Mouse (Mus musculus): ENCODE results near the gene Tm7sf2. TPM values are rescaled to one million over a fixed set of nuclear protein-coding genes. Genes with fewer than 3 reads are reported as not detected.

Tm7sf2 gene
- total and polyA plus RNA-seq, 3 experiments = 22.0 to 126 (median 48.3) TPM

DNA sequence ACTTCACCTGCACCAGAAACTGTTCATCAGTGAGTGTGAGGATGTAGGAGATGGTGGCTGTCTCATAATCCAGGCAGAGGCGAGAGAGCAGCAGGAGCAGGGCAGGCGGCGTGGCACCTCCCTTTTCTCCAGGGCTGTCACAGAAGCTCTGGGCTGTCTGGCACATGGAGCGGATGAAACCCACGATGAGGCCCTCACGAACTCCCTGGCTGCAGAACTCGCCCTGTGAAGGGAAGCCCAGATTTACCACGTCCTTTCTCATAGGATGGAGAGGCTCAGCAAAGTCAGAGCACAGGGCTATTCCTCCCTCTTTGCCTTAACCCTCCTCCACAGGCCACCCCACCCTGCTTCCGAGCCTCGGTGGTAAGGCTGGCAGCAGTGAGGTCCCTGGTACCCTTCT lies 1.7 kb upstream of the Tm7sf2 start:
- no peak for DNase-seq

DNA sequence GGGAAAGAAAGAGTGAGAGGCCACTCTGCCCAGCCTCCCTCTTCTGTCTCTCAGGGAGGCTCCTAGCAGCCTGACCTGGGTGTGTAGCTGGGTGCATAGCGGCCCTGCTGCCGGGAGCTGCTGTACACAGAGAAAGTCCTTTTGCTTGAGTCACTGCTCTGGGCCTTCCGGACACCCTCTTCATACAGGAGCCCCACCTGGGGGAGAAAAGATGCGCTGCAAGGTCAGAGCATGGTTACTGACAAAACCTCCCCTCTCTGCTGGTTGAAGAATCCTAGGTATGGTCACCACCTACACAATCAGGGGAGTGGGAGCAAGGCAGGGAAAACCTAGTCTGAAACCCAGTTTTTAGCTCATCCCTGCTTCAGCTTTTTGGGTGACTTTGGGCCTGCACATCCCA lies 778 bp upstream of the Tm7sf2 start:
- no peak for DNase-seq

DNA sequence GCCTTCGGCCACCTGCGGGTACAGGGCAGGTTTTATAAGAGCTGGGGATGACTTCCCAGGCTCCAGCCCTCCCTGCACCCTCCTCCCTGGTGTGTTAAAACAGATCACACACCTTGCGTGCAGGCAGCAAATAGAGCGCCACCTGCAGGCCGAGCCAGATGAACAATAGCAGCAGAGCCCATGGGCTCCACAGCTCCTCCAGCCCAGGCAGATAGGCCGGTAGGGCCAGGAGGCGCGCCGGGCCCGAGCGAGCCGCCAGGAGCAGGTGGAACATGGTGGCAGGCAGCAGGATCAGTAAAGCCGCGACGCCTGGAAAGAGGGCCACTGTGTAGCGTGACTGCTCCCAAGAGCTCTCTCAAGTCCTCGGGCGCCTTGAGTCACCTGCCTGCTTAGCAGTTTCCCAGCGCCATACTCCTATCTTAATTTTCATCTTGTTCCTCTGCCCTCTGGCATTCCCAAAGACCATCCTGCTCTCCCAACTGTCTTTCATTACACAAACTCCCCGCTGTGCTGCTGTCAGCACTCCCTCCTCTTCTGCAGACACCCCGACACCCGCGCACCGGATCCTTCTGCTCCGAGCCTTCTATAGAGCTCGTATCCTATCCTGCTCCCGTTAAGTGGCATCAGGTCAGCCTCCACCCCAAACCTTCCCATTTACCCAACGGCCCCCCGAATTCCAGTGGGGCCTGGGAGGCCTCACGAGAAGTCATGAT lies 1.0 kb downstream of the Tm7sf2 start:
- DNase-seq = peak; percentile 86

DNA sequence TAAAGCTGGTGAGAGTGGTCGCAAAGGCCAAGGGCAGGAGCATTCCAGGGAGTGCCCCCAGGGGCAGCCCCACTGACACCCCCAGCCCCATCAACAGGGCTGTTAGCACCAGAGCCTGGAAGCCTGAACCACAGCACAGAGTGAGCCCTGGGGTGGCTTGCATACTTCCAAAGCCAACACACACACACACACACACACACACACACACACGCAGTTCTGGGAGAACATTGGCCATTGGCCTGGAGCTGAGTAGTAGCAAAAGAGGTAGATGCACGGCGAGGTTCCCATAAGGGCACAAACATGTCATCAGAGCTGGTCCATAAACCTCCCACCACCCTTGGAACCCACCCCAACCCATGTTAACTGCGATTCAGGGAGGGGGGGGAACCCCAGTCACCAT lies 1.6 kb downstream of the Tm7sf2 start:
- DNase-seq = no peak

DNA sequence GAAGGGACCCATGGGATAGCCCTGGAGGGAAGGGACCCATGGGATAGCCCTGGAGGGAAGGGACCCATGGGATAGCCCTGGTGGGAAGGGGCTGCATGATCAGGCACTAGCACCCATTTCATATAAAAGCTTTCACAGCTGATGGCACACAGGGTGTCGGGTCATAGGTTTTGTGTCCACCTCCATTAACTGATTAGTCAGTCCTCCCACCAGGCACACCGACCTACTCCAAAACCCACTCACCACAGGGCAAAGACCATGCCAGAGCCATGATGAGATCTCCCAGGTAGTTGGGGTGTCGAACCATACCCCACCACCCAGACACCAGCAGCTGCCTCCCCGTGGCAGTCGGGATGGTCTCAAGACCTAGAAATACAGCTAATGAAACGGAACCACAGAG lies 5.1 kb downstream of the Tm7sf2 start:
- no peak for DNase-seq

DNA sequence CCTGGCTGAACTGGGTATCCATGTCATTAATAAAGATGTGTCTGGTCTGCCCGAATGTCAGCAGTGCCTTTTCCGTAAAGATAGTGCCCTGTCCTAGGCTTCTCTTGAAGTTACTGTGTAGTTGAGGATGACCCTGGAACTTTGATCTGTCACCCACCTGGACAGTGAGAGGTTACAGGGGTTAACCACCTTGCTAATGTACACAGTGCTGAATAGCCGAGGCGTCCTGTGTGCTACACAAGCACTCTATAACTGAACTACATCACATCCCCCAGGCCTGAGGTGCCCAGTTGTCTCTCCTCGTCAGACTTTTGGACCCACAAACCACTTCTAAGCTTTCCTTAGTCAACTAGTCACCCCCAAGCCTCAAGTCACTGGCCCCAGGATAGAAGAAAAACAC lies 5.8 kb downstream of the Tm7sf2 start:
- no peak for DNase-seq

DNA sequence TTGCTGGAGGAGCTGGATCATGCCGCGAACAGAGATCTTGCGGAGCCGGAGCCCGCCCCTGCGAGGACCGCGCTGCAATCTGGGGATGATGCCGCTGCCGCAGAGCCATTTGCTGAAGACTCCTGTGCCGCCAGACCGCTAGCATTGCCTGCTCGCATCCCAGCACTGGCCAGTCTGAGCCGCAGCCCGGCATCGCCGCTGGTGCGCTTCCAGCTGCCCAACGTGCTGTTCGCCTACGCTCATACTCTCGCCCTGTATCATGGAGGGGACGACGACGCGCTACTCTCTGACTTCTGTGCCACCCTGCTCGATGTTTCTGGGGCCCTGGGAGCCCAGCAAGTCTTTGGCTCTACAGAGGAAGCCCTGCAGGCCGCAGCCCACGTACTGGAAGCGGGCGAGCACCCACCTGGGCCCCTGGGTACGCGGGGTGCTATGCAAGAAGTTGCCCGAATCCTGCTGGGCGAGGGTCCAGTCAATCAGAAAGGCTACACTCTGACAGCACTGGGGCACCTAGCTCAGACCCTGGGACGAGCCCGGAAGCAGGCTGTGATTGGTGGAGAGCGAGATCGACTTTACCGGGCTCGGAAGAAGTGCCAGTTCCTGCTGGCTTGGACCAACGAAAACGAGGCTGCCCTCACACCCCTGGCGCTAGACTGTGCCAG lies 6.4 kb downstream of the Tm7sf2 start:
- DNase-seq = peak; percentile 60

DNA sequence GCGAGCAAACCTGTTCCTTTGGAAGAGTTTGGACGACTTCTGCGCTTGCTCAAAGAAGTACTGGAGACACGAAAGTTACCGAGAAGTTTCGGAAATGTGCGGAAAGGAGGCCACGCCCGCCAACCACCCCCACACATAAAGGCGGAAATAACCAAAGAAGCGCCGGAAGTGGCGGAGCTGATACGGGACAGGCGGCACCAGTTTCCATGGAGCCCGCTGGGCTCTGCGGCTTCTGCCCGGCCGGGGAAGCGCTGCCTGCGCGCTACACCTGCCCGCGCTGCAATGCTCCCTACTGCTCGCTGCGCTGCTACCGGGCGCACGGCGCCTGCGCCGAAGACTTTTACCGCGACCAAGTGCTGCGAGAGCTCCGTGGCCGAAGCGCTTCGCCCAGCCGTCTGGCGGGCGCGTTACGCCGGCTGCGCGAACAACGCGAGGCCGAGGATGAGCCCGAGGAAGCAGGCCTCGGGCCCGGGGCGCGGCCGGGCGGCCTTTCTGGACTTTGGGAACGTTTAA lies 7.1 kb downstream of the Tm7sf2 start, which contains the start of gene Znhit2:
TSS of gene Znhit2 (plus strand) at position 172 of the 513 bp plus-strand sequence.
- peak; percentile 96 for DNase-seq

DNA sequence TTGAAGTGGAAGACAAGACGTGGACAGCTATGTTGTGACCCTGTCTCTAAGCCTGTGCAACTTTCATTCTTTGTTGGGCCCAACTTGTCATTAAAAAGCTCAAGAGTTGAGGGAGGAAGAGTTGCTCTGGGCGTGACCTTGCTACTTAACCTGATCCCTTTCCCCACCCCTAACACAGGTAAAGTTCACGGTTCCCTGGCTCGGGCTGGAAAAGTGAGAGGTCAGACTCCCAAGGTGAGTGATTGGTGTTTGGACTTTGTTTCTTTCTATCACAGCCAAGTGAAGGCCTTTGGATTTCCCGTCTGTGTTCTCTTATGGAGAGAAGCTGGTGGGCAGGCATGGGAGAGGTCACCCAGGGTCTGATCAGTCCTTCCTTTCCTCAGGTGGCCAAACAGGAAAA lies 9.2 kb downstream of the Tm7sf2 start:
- DNase-seq = no peak

DNA sequence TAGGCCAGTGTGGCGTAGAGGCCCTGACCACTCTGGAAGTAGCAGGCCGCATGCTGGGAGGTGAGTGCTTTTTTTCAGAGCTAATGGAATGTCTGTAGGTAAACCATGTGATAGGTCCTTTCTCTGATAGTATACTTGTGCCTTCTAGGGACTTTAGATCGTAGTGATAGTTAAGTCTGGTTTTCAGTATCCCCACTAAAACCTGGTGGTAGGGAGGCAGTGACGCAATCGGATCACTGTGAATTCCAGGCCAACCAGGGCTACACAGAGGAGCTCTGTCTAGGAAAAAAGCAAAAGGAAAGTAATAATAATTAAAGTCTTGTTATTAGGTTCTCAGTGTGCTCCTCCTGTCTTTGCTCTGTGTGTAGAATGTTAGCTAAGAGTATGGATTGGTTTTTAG lies 9.7 kb downstream of the Tm7sf2 start:
- DNase-seq = no peak

DNA sequence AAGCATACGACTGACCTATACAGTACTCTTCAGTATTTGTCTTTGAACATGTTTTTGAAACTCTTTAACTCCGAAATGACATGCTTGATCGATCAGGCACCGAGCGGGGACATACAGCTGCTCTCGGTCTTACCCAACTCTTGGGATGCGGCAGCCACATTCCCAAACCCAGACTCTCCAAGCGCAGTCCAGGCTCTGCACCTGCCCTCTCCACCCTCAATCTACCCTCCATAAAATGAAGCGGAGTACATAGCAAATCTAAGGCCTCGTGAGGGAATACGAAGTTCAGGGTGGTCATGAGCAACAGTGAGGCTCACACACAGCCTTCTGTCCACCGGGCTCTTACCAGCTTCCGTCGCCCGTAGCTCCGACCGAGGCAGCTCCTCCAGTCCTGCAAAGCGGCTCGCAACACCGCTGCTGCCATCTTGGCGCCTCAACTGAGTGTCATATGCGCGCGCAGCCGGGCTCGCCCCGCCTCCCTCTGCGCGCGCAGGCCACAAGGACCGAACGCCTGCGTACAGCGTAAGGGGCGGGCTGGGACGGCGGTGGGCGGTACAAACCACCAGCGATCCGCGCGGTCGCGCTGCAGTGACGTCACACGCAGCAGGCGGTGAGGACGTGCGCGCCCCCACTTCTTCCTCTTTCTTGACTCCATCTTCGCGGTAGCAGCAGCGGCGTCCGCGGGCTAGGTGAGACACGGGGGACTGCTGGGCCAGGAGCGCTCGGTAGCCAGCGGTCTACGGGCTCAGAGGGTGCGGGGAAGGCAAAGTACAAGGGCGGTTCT lies 10.7 kb downstream of the Tm7sf2 start, which contains the start of the genes Mrpl49 and Fau:
TSS of gene Mrpl49 (minus strand) at position 473 of the 784 bp plus-strand sequence.
TSS of gene Fau (plus strand) at position 532 of the 784 bp plus-strand sequence.
- DNase-seq = peak; percentile 99

DNA sequence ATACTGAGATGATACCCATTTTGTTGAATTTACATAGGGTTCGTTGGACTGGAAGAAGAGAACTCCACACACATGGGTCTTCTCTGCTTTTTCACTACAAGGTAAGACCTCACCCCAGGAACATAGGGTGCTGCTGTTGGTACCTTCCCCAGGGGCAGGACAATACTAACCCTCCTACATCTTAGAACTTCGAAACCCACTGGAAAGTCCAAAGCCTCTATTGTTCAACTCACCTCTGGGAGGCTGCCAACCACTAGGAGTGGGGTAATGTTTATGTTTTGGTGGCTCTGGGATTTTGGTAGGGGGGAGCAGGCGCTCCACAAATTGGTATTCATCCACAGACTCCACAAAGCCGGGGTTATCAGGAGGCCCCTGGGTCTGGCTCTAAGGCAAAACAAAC lies 11.5 kb downstream of the Tm7sf2 start:
- DNase-seq = no peak

DNA sequence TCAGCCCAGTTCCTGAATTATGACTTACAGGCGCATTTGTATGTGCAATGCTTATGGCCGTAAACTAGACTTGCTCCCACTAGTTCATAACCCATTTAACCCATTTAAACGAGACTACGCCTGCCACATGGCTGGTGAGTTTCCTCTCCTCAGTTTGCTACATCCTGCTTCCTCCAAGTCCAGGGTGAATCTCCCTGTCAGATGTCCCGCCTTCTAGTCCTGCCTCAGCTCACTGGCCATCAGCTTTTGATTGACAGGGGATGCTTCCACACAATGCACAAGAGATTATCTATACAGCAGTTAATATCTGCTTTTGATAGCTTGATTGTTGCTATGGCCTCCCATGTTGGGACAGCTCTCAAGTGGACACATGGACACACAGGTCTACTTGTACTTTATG lies 13.9 kb downstream of the Tm7sf2 start:
- DNase-seq = no peak

DNA sequence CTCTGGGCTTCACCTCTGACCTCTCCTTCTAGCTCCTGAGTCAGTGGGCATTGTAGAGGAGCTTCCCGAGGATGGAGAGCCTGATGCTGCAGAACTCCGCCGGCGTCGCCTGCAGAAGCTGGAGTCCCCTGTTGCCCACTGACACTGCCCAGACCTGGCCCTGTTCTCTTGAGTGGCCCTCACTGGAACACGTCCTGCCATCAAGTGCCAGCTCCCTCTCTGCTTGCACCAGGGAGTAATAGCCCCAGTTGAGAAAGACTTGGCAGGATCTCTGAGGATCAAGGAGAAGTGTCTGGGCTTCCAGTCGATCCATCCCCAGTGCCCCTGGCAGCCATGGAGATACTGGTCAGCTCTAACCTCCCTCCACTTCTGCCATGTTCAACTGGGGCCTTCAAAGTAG lies 15.7 kb downstream of the Tm7sf2 start:
- peak; percentile 47 for DNase-seq

DNA sequence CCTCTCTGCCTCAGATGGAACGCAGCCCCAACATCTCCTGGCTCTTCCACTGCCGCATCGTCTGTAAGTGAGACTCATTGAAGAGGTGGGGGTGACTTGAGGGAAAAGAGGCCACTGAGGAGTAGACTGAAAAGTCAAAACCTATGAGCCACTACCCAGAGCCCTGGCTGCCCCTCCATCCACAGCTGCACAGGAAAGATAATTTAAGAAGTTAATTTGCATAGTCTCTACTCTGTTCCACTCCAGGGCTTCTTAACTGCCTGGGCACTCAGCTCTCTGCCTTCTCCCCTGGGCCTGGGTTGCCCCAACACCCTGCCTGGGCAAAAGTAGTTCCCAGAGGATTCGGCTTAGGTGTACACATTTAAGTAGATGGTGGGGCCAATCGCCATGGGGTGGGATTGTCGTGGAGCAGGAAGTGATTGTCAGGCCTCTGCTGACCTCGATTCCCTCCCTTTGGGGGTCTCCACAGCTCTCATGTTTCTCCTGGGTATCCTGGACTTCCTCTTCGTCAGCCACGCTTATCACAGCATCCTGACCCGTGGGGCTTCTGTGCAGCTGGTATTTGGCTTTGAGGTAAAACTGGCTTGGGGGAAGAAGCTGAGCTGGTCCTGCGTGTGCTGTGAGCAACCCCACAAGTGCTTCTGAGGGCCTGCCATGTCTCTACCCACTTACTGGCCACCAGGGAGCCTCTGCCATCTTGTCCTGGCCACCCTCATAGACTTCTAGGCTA lies 19.3 kb downstream of the Tm7sf2 start:
- DNase-seq = no peak

DNA sequence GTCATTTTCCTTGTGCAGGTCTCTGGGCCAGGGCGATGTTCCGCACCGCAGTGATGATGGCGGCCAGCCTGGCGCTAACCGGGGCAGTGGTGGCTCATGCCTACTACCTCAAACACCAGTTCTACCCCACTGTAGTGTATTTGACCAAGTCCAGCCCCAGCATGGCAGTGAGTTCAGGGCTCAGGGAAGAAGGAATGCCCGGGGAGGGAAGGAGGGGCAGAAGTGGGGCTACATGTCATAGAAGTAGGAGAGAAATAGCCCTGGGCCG lies 20.3 kb downstream of the Tm7sf2 start:
- DNase-seq = no peak

DNA sequence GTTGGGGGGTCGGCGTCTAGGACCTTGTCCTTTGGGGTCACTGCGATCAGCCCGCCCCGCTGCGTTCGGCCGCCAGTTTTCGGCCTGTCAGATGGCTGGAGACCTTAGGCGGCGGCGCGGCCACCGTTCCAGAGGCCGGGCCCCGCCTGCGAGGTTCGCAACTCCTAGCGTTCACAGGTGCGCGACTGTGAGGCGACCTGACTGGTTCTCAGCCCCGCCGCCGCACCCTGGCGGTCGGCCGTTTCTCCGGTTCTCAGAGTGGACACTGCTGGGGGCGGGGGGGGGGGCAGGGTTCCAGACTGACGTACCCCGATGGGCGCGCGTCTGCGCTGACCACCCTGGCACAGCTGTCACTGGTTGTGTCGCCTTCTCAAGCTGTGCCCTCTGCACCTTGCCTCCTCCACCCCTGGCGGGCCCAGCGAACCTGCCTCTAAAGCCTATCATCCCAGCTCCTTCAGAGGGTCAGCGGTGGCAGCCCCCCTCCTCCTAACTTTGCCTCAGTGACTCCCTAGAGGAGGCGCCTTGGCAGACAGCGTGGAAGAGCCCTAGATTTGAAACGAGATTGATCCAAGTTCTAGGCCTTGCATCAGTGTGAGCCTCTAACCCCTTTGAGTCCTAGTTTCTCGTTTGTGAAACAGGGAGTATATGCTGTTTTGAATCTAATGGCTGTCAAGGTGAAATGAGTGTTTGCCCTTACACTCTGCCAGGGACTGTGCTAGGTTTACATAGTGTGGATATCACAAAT lies 20.8 kb downstream of the Tm7sf2 start:
- DNase-seq = peak; percentile 35

DNA sequence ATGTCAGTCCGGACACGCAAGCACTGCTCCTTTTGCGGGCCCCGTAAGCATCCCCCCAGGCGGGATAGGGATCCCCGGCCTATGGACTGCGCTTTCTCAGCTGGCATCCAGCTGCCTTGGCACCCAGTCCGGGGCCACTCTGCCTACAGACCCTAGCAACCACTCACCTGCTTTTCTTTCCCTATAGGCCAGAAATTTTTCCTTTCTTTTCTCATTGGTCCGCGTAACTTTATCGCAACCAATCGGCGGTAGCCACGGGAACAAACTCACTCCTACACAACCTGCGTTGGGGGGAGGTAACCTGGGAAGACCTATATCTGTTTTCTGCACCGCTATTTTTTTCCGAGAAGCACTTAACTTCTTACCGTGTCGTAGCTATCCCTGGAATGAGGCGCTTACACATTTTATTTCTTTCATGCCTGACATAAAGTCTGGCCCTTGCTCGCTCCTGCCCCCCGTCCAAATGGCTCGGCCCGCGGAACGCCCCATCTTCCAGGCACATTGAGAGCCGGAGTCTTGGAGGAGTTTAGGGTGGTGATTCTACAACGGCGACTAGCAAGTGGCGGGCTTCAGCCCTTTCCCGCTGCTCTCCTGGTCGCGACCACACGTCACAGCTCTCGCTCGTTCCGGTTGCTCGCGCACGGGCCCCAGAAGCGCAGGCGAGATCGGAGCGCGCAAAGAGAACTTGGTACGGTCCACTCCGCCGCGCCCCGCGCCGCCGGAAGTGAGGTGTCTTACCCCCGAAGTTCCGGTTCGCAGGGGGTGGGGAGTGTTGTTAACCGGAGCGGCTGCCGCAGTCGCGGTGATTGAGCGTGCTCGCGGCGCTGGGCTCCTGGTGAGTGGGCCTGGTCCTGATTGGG lies 21.6 kb downstream of the Tm7sf2 start, which contains the start of gene Syvn1:
TSS of gene Syvn1 (plus strand) at position 283 of the 860 bp plus-strand sequence.
- peak; percentile 95 for DNase-seq

DNA sequence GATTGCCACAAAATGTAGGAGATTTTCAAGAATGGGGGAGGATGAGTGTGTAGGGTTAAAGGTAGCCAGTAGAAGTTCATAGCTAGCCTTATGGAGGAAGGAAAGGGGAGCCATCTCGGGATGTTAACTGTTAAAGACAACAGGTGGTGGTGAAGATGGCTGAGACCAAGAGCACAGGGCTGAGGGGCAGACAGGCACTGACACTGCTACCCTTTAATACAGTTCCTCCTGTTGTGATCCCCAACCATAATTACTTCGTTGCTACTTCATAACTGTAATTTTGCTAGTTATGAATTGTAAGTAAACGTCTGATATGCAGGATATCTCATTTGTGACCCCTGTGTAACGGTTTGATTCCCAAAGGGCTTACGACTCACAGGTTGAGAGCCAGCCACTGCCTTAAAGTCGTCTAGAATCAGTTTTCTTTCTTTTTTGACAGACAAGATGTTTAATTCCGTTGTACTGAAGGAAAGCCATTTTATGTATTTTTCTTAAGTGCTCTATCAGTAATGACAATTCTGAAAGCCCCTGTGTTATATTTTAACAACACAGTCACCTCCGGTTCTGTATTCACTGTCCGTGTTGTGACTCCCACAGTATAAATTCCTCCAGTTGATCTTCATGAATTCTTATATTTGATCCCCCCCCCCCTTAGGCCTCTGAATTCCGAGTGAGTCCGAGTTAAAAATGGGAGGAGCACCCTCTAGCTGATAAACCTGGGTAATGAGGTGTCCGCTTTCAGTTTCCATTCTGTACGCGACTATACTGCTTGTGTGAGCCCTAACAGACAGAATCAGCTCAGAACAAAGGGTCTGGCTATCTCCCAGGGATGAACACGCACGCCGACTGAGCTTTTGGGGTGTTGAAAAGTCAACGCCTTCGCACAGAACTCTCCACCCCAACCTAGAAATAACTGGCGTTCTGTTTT lies 22.5 kb downstream of the Tm7sf2 start:
- DNase-seq = no peak

All from adrenal gland, adult 2 months (tissue).